Mouse (Mus musculus): Measurements from ENCODE around the gene N6amt1. TPM values are rescaled to one million over a fixed set of nuclear protein-coding genes. Genes with fewer than 3 reads are reported as not detected.

The N6amt1 gene
- 16.2 and 16.3 TPM in 2 replicates for polyA plus RNA-seq (2015; fragmentation: Nextera tagmentation; extraction: Ambion mirVana)

DNA sequence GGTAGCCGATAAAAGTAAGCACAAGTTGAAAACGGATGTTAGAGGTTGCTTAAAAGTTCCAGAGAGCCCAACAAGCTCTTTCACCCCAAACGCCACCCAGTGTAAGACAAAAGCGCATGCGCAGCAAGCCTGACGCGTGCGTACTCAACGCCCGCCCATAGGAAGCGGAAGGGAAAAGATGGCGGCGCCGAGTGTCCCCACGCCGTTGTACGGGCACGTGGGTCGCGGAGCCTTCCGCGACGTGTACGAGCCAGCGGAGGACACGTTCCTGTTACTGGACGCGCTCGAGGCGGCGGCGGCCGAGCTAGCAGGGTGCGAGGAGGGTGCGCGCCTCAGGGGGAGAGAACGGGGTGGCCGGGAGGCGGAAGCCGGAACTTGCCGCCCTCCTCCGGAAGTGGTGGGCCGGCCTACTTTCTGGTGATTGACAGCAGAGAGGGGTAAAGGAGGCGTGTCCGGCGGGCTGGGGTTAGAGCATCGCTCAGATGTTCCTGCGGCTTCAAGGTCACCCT lies at the start of gene N6amt1:
N6amt1 (plus strand) TSS at position 111 of the 509 bp plus-strand sequence.
- Histone ChIP-seq H3K4me3 (peak within 1 kb of the TSS; percentile 77), H3K27ac (replicated peaks) (peak within 1 kb of the TSS; percentile 93), H3K9ac (replicated peaks) (peak within 1 kb of the TSS; percentile 74), H3K4me2 (replicated peaks) (peak within 1 kb of the TSS; percentile 51), H3K9me3 (no peaks in the 10 kb centered on the region), H3K27me3 (no peaks in the 10 kb centered on the region), H3K36me3 (peaks cover 10% of the 10 kb centered on the region), H3K4me1 (no peaks in the 10 kb centered on the region)
- WGBS: under 1% methylated on average over 44 of the region's 48 CpGs
- peak; percentile 100 for ATAC-seq (replicated peaks)

DNA sequence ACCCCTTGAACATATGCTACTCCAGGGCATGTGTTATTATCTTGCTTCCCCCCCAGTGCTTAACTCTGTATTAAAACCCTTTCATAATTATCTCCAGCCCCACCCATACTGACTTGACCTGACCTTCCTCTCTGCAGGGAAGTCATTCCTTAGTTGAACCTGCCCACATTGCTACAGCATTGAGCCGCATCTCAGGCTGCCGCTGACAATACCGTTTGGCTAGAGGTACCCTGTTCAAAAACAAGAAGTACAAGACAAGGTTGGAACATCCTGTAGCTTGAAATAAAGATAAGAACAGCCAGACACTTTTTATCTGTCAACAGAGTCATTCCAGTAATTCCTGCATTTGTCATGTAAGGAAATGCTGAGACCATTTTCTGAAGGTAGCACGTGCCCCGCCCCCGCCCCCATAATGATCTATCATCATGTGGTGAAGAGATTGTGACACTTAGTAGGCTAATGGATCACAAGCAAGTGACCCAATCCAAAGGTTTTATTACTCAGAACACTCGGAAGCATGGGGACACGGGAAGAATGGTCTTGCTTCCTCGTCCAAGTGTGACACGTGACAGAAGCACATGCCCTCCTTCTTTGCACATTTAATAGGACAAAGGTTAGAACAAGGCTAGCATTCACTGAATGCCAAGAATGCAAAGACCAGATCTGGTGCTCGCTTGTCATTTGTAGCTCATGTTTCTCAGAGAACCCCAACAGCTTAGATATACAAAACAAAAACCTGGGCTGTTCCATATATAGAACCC lies 48.6 kb upstream of the N6amt1 start:
- H3K4me3 ChIP-seq: no peak overlapping the region
- no peak for ATAC-seq (replicated peaks)
- 87% methylated on average over 11 of the region's 11 CpGs for WGBS
- H3K9ac ChIP-seq (replicated peaks): no peak overlapping the region
- H3K4me1 ChIP-seq: no peaks in the 10 kb centered on the region
- H3K27me3 ChIP-seq: no peaks in the 10 kb centered on the region
- H3K9me3 ChIP-seq: no peaks in the 10 kb centered on the region
- H3K27ac ChIP-seq (replicated peaks): no peak overlapping the region
- no peak overlapping the region for H3K4me2 ChIP-seq (replicated peaks)
- no peaks in the 10 kb centered on the region for H3K36me3 ChIP-seq

DNA sequence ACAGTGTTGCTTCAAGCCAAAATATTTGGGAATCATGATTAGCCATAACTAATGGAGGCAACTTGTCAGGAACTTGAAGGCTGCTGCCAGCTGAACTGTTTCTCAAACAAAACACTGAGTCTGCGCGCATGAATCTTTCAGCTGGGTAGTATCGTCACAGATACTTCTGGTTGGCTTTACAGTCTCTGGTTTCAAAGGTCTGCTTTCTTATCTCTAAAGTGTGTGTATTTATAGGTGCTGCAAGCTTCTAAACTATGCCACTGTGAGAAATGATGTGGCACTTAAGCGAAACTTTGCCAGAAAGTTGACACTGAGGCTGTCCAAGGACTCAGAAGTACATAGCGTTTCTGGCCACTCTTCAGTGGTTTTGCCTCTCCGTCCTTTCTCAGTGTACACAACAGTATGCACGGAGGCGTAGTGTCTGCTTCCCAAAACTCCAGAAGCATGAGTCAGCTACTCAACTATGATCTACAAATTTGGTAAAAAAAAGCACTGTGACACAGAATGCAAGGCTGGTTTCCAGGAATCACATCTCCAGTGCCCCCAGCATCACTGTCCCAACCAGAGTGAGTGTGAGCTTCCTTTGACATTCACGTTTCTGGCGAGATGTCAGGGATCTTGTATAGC lies 46.8 kb upstream of the N6amt1 start:
- Histone ChIP-seq H3K27ac (replicated peaks) (no peak overlapping the region), H3K36me3 (no peaks in the 10 kb centered on the region), H3K4me3 (no peak overlapping the region), H3K4me1 (no peaks in the 10 kb centered on the region), H3K9ac (replicated peaks) (no peak overlapping the region), H3K9me3 (no peaks in the 10 kb centered on the region), H3K27me3 (no peaks in the 10 kb centered on the region), H3K4me2 (replicated peaks) (no peak overlapping the region)
- ATAC-seq (replicated peaks): no peak
- WGBS: 83% methylated on average over 10 of the region's 10 CpGs

DNA sequence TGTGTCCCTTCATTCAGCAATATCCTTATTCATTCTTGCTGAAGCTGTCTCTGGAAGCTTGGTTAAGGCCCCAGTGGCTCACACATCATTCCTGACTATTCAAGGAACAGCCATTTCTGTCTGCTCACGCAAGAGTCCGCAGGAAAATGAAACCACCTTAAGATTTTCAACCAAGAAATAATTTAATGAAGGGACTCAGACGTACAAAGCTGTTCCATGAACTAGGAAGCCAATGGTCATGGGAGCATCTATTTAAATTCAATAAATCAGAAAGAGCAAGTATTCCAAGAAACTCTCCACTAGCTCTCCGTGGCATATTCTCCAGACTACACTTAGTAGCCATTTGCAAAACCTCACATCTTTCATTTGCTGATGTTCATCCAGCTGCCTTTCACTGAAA lies 43.3 kb upstream of the N6amt1 start:
- Histone ChIP-seq H3K36me3 (no peaks in the 10 kb centered on the region), H3K4me1 (no peaks in the 10 kb centered on the region), H3K4me2 (replicated peaks) (no peak overlapping the region), H3K9ac (replicated peaks) (no peak overlapping the region), H3K9me3 (no peaks in the 10 kb centered on the region), H3K27ac (replicated peaks) (no peak overlapping the region), H3K27me3 (no peaks in the 10 kb centered on the region), H3K4me3 (no peak overlapping the region)
- 94% methylated on average over 4 of the region's 4 CpGs for WGBS
- ATAC-seq (replicated peaks): no peak

DNA sequence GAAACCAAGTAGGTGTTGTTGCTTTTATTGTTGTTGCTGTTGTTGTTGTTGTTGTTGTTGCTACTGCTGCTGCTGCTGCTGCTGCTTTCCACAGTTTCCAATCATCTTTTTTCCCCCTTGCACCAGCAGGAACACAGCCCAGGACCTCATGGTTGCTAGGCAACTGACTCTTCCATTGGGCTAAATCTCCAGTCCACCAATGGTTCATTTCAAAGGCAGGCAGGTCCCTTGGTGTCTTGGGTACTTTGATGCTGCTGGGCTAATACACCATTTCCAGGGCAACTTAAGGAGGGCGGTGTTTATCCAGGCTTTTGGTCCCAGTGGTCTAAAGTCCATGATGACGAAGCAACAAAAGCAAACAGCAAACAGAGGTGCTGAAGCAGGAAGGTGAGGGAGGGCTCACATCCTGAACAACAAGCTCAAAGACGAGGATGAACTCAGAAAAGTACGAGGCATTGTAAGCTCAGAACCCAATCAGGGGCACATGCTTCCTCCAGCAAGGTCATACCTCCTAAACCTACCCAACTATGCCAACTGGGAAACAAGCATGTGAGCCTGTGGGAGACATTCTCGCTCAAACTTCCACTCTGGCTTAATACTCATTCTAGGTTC lies 35.7 kb upstream of the N6amt1 start:
- no peak overlapping the region for H3K4me3 ChIP-seq
- no peak overlapping the region for H3K9ac ChIP-seq (replicated peaks)
- no peak overlapping the region for H3K4me2 ChIP-seq (replicated peaks)
- H3K27ac ChIP-seq (replicated peaks): no peak overlapping the region
- ATAC-seq (replicated peaks): peak; percentile 33; the same call in 1 of the 2 replicates
- no peaks in the 10 kb centered on the region for H3K27me3 ChIP-seq
- H3K4me1 ChIP-seq: peaks cover 8% of the 10 kb centered on the region; the same call in 1 of the 2 replicates
- H3K9me3 ChIP-seq: no peaks in the 10 kb centered on the region
- no peaks in the 10 kb centered on the region for H3K36me3 ChIP-seq
- 63% methylated on average over 5 of the region's 5 CpGs for WGBS

DNA sequence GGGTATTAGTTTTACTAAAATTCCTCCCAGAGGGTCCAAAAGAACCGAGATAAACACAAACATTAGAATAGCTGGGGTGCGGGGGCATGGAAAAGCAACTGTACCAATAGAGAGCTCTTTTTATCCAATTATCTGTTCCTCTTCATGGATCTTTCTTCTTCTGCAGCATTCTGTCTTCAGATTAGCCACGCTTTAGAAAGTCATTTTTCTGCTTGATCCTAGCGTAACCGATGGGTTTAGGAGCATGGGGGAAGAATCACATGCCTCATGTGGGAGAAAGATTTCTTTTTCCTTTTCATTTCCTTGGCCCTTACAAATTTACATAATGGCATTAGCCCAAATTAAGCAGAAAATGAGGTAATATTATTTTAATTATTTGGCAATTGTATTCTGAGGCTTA lies 35.0 kb upstream of the N6amt1 start:
- Histone ChIP-seq H3K9me3 (no peaks in the 10 kb centered on the region), H3K4me3 (no peak overlapping the region), H3K9ac (replicated peaks) (no peak overlapping the region), H3K4me2 (replicated peaks) (no peak overlapping the region), H3K27me3 (no peaks in the 10 kb centered on the region), H3K27ac (replicated peaks) (no peak overlapping the region), H3K4me1 (peaks cover 8% of the 10 kb centered on the region; the same call in 1 of the 2 replicates), H3K36me3 (no peaks in the 10 kb centered on the region)
- WGBS: 38% methylated on average over 5 of the region's 5 CpGs
- ATAC-seq (replicated peaks): no peak

DNA sequence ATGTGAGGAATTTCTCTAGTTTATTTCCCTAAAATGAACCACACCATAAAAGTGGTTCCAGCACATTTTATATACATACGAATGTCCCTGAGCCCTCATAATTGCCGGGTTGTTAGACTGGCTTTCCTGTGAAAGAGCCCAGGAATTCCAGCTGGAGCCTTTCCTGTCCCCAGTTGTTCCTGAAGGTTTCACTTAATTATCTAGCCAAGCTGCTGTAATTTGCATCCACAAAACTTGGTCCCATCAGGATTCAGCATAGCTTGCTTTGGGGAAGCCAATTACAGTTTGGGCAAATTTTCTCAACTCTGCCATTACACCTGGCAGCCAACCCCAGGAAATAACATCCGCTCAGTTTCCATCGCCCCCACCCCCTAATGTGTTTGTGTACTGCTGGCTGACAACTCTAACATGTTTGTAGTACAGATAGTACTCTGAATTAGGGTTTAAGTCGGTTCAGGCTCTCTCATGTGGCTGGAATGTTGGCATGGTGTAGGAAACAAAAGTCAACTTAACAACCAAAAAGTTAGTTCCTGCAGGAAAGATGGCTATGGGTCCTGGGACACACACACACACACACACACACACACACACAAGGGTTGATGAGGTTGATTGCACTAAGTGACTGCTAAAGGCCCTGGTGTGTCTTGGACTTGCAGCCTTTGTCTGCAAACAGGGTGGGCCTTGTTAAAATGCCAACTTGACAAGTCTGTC lies 34.3 kb upstream of the N6amt1 start:
- H3K9me3 ChIP-seq: no peaks in the 10 kb centered on the region
- no peak overlapping the region for H3K4me3 ChIP-seq
- H3K9ac ChIP-seq (replicated peaks): no peak overlapping the region
- WGBS: 35% methylated on average over 5 of the region's 5 CpGs
- ATAC-seq (replicated peaks): peak; percentile 66
- no peak overlapping the region for H3K4me2 ChIP-seq (replicated peaks)
- H3K27ac ChIP-seq (replicated peaks): peak overlapping the region; percentile 27; the same call in 1 of the 2 replicates
- peaks cover 8% of the 10 kb centered on the region; the same call in 1 of the 2 replicates for H3K4me1 ChIP-seq
- H3K36me3 ChIP-seq: no peaks in the 10 kb centered on the region
- H3K27me3 ChIP-seq: no peaks in the 10 kb centered on the region

DNA sequence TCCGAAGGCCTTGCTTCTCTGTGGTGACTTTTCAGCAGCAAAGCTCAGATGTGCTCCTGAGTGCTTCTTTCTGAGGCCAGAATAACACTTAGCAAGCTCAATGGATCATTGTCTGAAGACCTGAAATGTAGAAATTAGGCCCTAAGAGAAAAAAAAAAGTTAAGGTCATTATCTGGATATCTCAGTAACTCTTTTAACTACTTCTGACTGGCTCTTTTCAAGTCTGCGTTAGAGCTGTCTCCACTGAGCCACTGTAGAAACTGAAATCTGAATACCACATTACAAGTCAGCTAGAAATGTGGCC lies 33.8 kb upstream of the N6amt1 start:
- Histone ChIP-seq H3K36me3 (no peaks in the 10 kb centered on the region), H3K27ac (replicated peaks) (no peak overlapping the region), H3K4me2 (replicated peaks) (no peak overlapping the region), H3K4me1 (peaks cover 8% of the 10 kb centered on the region; the same call in 1 of the 2 replicates), H3K9me3 (no peaks in the 10 kb centered on the region), H3K27me3 (no peaks in the 10 kb centered on the region), H3K9ac (replicated peaks) (no peak overlapping the region), H3K4me3 (no peak overlapping the region)
- whole genome bisulfite sequencing: 22% methylated on average over 2 of the region's 2 CpGs
- no peak for ATAC-seq (replicated peaks)

DNA sequence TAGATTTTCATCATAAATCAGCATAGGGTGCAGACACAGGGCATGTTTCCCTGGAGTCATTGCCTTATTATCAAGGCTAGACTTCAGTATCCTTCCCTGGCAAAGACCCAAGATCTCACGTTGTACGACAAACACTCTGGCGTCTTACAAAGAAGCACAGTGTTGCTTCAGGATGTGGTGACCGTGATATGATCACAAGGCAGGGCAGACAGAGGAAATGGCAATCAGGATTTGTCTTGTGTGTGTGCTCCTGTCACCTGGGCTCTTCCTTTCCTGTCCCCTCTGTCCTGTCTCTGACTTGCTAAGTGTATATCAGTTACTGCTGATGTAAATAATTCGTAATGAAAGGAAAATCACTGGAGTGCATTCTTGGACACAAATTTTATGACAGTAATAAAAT lies 29.4 kb upstream of the N6amt1 start:
- Histone ChIP-seq H3K27ac (replicated peaks) (no peak overlapping the region), H3K36me3 (no peaks in the 10 kb centered on the region), H3K4me2 (replicated peaks) (no peak overlapping the region), H3K9me3 (no peaks in the 10 kb centered on the region), H3K27me3 (no peaks in the 10 kb centered on the region), H3K9ac (replicated peaks) (no peak overlapping the region), H3K4me1 (peaks cover 6% of the 10 kb centered on the region; the same call in 1 of the 2 replicates), H3K4me3 (no peak overlapping the region)
- ATAC-seq (replicated peaks): no peak
- WGBS: 63% methylated on average over 5 of the region's 5 CpGs

DNA sequence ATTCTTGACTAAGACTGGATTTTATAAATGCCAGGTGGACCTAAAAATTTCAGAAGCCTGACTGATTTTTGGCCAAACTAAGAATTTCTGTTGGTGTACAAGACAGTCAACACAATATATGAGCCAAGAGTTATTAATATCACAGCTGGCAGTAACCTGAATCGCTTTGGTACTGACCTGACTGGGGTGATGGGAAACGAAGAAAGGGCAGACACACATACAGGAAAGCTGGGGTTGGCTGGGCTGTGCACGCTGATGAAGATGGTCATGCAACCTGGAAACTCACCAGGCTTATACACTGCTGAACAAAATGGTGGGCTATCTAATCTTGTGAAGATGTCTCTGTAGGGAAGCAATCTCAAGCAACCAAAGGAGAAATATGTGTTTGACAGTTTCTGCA lies 24.0 kb upstream of the N6amt1 start:
- ATAC-seq (replicated peaks): no peak
- Histone ChIP-seq H3K27me3 (no peaks in the 10 kb centered on the region), H3K27ac (replicated peaks) (no peak overlapping the region), H3K9ac (replicated peaks) (no peak overlapping the region), H3K4me1 (no peaks in the 10 kb centered on the region), H3K9me3 (no peaks in the 10 kb centered on the region), H3K4me3 (no peak overlapping the region), H3K4me2 (replicated peaks) (no peak overlapping the region), H3K36me3 (no peaks in the 10 kb centered on the region)
- WGBS: 93% methylated on average over 3 of the region's 3 CpGs

DNA sequence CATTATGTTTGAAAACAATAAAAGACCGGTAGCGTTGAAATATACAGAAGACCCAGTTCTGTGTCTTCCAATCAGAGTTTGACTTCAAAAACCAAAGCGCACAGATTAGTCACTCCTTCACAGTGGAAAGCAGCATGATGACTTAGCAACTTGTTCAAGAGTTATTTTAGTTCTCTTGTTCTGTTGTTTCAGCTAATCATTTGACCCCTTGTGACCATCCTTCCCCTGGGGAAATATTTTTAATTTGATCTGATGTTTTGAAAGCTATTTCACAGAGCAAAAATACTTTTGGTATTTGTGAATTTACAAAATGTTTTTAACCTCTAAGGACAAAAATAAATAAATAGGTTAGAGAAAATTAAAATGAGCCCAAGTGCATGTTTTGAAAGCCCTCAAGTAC lies 19.2 kb upstream of the N6amt1 start:
- WGBS: 89% methylated on average over 3 of the region's 3 CpGs
- ATAC-seq (replicated peaks): no peak

More for the DNA sequence above, 19.2 kb upstream of the N6amt1 start:
- H3K4me1 ChIP-seq: no peaks in the 10 kb centered on the region
- no peaks in the 10 kb centered on the region for H3K36me3 ChIP-seq
- H3K9ac ChIP-seq (replicated peaks): no peak overlapping the region
- H3K27me3 ChIP-seq: no peaks in the 10 kb centered on the region
- no peak overlapping the region for H3K4me2 ChIP-seq (replicated peaks)
- no peaks in the 10 kb centered on the region for H3K9me3 ChIP-seq
- no peak overlapping the region for H3K27ac ChIP-seq (replicated peaks)
- no peak overlapping the region for H3K4me3 ChIP-seq
